Mouse (Mus musculus): ENCODE measurements around the gene Phf3. TPM values are rescaled to one million over a fixed set of nuclear protein-coding genes. Genes with fewer than 3 reads are reported as not detected.
A peak's percentile ranks its signal among the peaks of the same experiment; 100 is the strongest.

The Phf3 gene
- polyA plus RNA-seq, 1 experiment = 9.9 TPM

GRCm38 (mm10) chr1:30799277-30799834 lies 74.4 kb downstream of the Phf3 start:
- Histone ChIP-seq H3K27me3 (ENCODE audit: control insufficient read depth, insufficient read depth, insufficient read length) (no peaks in the 10 kb centered on the region), H3ac (ENCODE audit: control insufficient read depth, insufficient read length, low read depth) (no peak overlapping the region), H3K79me3 (ENCODE audit: low read depth) (no peaks in the 10 kb centered on the region), H3K4me3 (ENCODE audit: insufficient read depth, poor library complexity, severe bottlenecking) (no peak overlapping the region), H3K79me2 (ENCODE audit: control insufficient read depth, insufficient read depth) (no peaks in the 10 kb centered on the region), H3K36me3 (ENCODE audit: control insufficient read depth, insufficient read depth) (peaks cover 21% of the 10 kb centered on the region)
- TF ChIP-seq MYOD1 (IDR thresholded peaks at IDR 0.05; ENCODE audit: control insufficient read depth, insufficient read length, low read depth) = no peak
- no peak for TF ChIP-seq CEBPB (IDR thresholded peaks at IDR 0.05; ENCODE audit: low read depth)
- no peak for TF ChIP-seq MAX (IDR thresholded peaks at IDR 0.05)
- TF ChIP-seq CTCF (IDR thresholded peaks at IDR 0.05; ENCODE audit: control insufficient read depth, insufficient read depth, insufficient read length) = no peak
- TF ChIP-seq FOSL1 (IDR thresholded peaks at IDR 0.05; ENCODE audit: insufficient read depth, low read length, poor library complexity, severe bottlenecking) = no peak

- H3K79me2 ChIP-seq (ENCODE audit: control insufficient read depth, insufficient read depth) = no peaks in the 10 kb centered on the region
- no peaks in the 10 kb centered on the region for H3K27me3 ChIP-seq (ENCODE audit: control insufficient read depth, insufficient read depth, insufficient read length)
- no peak overlapping the region for H3ac ChIP-seq (ENCODE audit: control insufficient read depth, insufficient read length, low read depth)
- no peak for TF ChIP-seq MYOG (IDR thresholded peaks at IDR 0.05; ENCODE audit: control insufficient read depth, extremely low read depth, insufficient read length)
- TF ChIP-seq MAX (IDR thresholded peaks at IDR 0.05) = no peak
- TF ChIP-seq USF1 (IDR thresholded peaks at IDR 0.05; ENCODE audit: low read depth) = no peak
- no peaks in the 10 kb centered on the region for H3K36me3 ChIP-seq (ENCODE audit: control insufficient read depth, insufficient read depth)
- no peak overlapping the region for H3K4me3 ChIP-seq (ENCODE audit: insufficient read depth, poor library complexity, severe bottlenecking)
- H3K79me3 ChIP-seq (ENCODE audit: low read depth) = no peaks in the 10 kb centered on the region
Observed at GRCm38 (mm10) chr1:30794606-30795005, 79.1 kb downstream of the Phf3 start.

GRCm38 (mm10) chr1:30793357-30793883 lies 80.3 kb downstream of the Phf3 start:
- no peak for TF ChIP-seq CEBPB (IDR thresholded peaks at IDR 0.05; ENCODE audit: low read depth)
- TF ChIP-seq MYOD1 (IDR thresholded peaks at IDR 0.05; ENCODE audit: control insufficient read depth, insufficient read length, low read depth) = no peak
- TF ChIP-seq MAX (IDR thresholded peaks at IDR 0.05) = no peak
- no peak for TF ChIP-seq CTCF (IDR thresholded peaks at IDR 0.05; ENCODE audit: control insufficient read depth, insufficient read depth, insufficient read length)
- TF ChIP-seq USF1 (IDR thresholded peaks at IDR 0.05; ENCODE audit: low read depth) = no peak
- no peak for TF ChIP-seq MYOG (IDR thresholded peaks at IDR 0.05; ENCODE audit: control insufficient read depth, extremely low read depth, insufficient read length)
- TF ChIP-seq FOSL1 (IDR thresholded peaks at IDR 0.05; ENCODE audit: insufficient read depth, low read length, poor library complexity, severe bottlenecking) = no peak
- no peaks in the 10 kb centered on the region for H3K27me3 ChIP-seq (ENCODE audit: control insufficient read depth, insufficient read depth, insufficient read length)
- H3ac ChIP-seq (ENCODE audit: control insufficient read depth, insufficient read length, low read depth) = no peak overlapping the region
- no peaks in the 10 kb centered on the region for H3K79me2 ChIP-seq (ENCODE audit: control insufficient read depth, insufficient read depth)
- no peaks in the 10 kb centered on the region for H3K36me3 ChIP-seq (ENCODE audit: control insufficient read depth, insufficient read depth)
- no peak overlapping the region for H3K4me3 ChIP-seq (ENCODE audit: insufficient read depth, poor library complexity, severe bottlenecking)
- no peaks in the 10 kb centered on the region for H3K79me3 ChIP-seq (ENCODE audit: low read depth)

- Histone ChIP-seq H3ac (ENCODE audit: control insufficient read depth, insufficient read length, low read depth) (no peak overlapping the region), H3K36me3 (ENCODE audit: control insufficient read depth, insufficient read depth) (no peaks in the 10 kb centered on the region), H3K79me3 (ENCODE audit: low read depth) (no peaks in the 10 kb centered on the region), H3K27me3 (ENCODE audit: control insufficient read depth, insufficient read depth, insufficient read length) (no peaks in the 10 kb centered on the region), H3K79me2 (ENCODE audit: control insufficient read depth, insufficient read depth) (no peaks in the 10 kb centered on the region), H3K4me3 (ENCODE audit: insufficient read depth, poor library complexity, severe bottlenecking) (no peak overlapping the region)
- TF ChIP-seq MYOD1 (IDR thresholded peaks at IDR 0.05; ENCODE audit: control insufficient read depth, insufficient read length, low read depth) (peak; percentile 39), CEBPB (IDR thresholded peaks at IDR 0.05; ENCODE audit: low read depth) (no peak)
Observed at GRCm38 (mm10) chr1:30792935-30793334, 80.8 kb downstream of the Phf3 start.

- no peak for TF ChIP-seq CTCF (IDR thresholded peaks at IDR 0.05; ENCODE audit: control insufficient read depth, insufficient read depth, insufficient read length)
- TF ChIP-seq USF1 (IDR thresholded peaks at IDR 0.05; ENCODE audit: low read depth) = no peak
- no peak for TF ChIP-seq MYOG (IDR thresholded peaks at IDR 0.05; ENCODE audit: control insufficient read depth, extremely low read depth, insufficient read length)
- no peak for TF ChIP-seq CEBPB (IDR thresholded peaks at IDR 0.05; ENCODE audit: low read depth)
- no peak for TF ChIP-seq MYOD1 (IDR thresholded peaks at IDR 0.05; ENCODE audit: control insufficient read depth, insufficient read length, low read depth)
- no peak for TF ChIP-seq FOSL1 (IDR thresholded peaks at IDR 0.05; ENCODE audit: insufficient read depth, low read length, poor library complexity, severe bottlenecking)
- TF ChIP-seq MAX (IDR thresholded peaks at IDR 0.05) = no peak
- no peak overlapping the region for H3K4me3 ChIP-seq (ENCODE audit: insufficient read depth, poor library complexity, severe bottlenecking)
- H3K79me2 ChIP-seq (ENCODE audit: control insufficient read depth, insufficient read depth) = no peaks in the 10 kb centered on the region
- H3ac ChIP-seq (ENCODE audit: control insufficient read depth, insufficient read length, low read depth) = no peak overlapping the region
- no peaks in the 10 kb centered on the region for H3K36me3 ChIP-seq (ENCODE audit: control insufficient read depth, insufficient read depth)
- no peaks in the 10 kb centered on the region for H3K79me3 ChIP-seq (ENCODE audit: low read depth)
- H3K27me3 ChIP-seq (ENCODE audit: control insufficient read depth, insufficient read depth, insufficient read length) = no peaks in the 10 kb centered on the region
Observed at GRCm38 (mm10) chr1:30790220-30790619, 83.5 kb downstream of the Phf3 start.

- TF ChIP-seq USF1 (IDR thresholded peaks at IDR 0.05; ENCODE audit: low read depth) (no peak), CEBPB (IDR thresholded peaks at IDR 0.05; ENCODE audit: low read depth) (no peak), CTCF (IDR thresholded peaks at IDR 0.05; ENCODE audit: control insufficient read depth, insufficient read depth, insufficient read length) (no peak), MYOG (IDR thresholded peaks at IDR 0.05; ENCODE audit: control insufficient read depth, extremely low read depth, insufficient read length) (no peak), FOSL1 (IDR thresholded peaks at IDR 0.05; ENCODE audit: insufficient read depth, low read length, poor library complexity, severe bottlenecking) (no peak), MYOD1 (IDR thresholded peaks at IDR 0.05; ENCODE audit: control insufficient read depth, insufficient read length, low read depth) (no peak), MAX (IDR thresholded peaks at IDR 0.05) (no peak)
- Histone ChIP-seq H3K27me3 (ENCODE audit: control insufficient read depth, insufficient read depth, insufficient read length) (no peaks in the 10 kb centered on the region), H3K79me2 (ENCODE audit: control insufficient read depth, insufficient read depth) (no peaks in the 10 kb centered on the region), H3K36me3 (ENCODE audit: control insufficient read depth, insufficient read depth) (no peaks in the 10 kb centered on the region), H3ac (ENCODE audit: control insufficient read depth, insufficient read length, low read depth) (no peak overlapping the region), H3K4me3 (ENCODE audit: insufficient read depth, poor library complexity, severe bottlenecking) (no peak overlapping the region), H3K79me3 (ENCODE audit: low read depth) (no peaks in the 10 kb centered on the region)
Observed at GRCm38 (mm10) chr1:30789689-30790088, 84.0 kb downstream of the Phf3 start.

Data from C2C12 (cell line).